Mouse (Mus musculus) embryo, embryonic 10.5 days (tissue): ENCODE results near the gene Dus2.

Experiments used
- DNase-seq: peaks from one replicate; pipeline ENCODE4 v3.0.0-alpha.2; 2015; ENCODE audit warnings: low spot score

Gene Dus2

DNA sequence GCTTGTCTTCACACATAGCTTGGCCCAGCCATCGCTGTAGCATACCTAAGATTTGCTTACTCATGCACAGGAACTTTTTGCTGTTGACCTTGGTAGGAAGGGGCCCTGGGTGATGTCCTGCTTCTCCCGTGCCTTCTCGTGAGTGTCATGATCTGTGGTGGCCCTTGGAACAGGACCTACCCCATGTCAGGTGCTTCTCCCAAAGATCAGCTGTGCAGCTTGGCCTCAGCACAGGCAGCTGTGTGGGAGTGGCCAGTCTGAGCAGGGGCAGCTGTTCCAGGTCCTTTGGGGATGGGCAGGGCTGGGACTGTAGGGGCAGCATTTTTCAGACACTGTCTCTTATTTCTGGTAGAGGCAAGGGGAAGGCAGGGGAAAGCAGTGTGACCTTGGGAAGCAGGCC lies 53.0 kb downstream of the Dus2 start:
- peak; percentile 13 for DNase-seq

GRCm38 (mm10) chr8:106046872-106047559 lies 55.9 kb downstream of the Dus2 start:
- DNase-seq, result no peak

DNA sequence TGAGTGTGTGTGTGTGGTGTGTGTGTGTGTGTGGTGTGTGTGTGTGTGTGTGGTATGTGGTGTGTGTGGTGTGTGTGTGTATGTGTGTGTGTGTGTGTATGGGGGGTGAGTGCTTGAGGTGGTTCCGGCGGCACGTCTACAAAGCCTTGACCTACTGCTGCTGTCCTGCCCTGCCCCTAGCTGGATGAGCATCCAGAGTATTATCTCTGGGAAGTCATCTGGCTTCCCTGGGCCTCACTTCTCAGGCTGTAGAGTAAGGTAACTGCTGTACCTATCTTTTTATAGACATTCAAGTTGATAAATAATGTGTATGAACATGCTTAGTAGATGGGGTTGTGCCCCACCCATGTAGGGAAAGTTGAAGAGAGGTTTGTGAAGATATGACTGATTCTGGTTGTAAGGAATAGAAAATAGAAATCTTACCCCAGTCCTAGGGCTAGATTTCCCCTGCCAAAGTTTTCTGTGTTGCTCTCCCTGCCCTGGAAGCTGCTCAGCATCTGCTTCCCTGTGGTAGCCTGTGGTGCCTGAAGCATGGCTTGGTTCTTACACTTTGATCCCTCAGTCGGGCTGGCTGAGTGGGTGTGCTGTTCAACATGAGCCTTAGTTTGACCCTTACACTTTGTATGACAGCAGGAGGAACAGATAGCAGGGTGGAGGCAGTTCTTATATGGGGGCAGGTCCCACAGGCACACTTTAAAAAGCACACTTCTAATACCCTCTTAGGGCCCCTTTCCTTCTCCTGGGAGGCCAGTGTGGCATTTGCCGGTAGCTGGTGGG lies 56.9 kb downstream of the Dus2 start:
- no peak for DNase-seq

DNA sequence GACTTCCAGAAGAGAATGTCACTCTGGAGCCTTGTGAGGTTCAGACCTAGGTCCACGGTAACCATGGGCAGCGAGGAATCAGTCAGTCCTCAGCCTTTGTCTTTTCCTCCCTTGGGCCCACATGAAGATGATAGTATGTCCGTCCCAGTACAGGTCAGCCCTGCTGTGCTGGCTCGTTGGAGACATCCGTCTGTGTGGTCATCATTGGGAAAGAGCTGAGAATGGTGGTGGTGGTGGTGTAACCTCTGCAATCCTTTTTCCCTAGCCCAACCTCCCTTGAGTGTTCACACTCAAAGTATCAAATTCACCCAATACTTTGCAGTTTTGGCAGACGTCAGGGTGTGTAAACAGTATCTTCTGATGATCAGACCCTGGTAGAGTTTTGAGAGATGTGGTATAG lies 58.7 kb downstream of the Dus2 start:
- DNase-seq, result no peak

DNA sequence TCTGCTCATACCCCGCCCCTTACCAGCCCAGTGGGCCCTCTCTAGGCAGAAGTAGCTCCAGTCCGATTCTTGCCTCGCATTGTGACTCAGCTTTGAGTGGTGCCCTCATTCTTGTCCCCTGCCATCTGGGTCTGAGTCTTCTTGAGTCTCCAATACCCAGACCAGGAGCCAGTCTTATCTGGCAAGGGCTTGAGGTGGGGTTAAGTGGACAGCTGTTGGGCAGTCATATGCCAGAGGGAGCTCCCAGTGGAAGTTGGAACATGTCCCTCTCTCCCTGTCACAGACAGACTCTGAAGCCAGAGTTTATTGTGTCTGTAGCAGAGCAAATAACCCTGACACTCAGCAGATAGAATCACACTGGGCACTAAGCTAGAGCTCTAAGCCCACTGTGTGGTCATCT lies 59.9 kb downstream of the Dus2 start:
- no peak for DNase-seq

- DNase-seq, result no peak
Measured at GRCm38 (mm10) chr8:106052510-106053089, 61.5 kb downstream of the Dus2 start.

DNA sequence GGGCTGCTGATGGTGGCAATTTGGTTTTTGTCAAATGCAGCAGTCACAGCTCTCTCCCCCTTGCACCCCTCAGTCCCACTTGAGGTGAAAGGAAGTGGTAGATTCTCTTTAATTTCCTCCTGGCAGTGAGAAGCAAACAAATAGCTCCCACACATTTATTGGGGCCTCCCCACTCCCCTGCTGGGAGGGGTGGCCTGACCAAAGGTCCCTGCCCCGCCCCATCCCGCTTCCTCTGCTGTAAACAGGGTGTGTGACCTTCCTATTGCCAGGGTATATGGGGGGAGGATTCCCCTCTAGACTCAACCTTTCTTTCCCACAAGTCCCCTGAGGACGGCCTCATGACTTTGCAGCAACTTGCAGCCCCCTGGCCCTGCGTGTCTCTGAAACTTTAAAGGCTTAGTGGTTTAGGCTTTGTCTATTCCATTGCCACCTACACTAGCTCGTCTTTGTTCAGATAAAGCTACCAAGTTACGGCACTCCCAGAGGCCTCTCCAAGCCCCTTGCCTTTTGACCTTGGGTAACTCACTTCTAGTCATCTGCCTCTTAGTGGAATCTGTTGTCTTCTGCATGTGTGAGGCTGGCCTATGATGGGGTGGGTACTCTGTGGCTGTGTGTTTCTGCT lies 63.2 kb downstream of the Dus2 start:
- DNase-seq, result no peak

DNA sequence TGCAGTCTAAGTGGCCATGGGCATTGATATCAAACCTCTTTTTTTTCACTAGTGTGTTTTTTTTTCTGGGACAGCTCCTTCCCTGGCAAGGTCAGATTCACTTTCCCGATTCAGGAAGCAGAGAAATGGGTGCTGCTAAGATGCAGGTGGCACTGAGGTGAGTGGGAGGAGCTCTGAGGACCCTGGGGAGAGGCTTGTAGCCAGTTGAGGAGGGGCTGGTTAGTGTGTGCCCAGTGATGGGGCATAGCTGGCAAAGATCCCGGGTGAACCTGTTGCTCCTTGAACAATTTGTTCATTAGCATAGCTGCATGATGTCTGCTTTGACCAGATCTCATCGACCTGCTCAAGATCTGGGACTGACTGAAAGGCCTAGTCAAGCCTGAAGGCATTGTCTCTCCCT lies 63.9 kb downstream of the Dus2 start:
- DNase-seq, result no peak

DNA sequence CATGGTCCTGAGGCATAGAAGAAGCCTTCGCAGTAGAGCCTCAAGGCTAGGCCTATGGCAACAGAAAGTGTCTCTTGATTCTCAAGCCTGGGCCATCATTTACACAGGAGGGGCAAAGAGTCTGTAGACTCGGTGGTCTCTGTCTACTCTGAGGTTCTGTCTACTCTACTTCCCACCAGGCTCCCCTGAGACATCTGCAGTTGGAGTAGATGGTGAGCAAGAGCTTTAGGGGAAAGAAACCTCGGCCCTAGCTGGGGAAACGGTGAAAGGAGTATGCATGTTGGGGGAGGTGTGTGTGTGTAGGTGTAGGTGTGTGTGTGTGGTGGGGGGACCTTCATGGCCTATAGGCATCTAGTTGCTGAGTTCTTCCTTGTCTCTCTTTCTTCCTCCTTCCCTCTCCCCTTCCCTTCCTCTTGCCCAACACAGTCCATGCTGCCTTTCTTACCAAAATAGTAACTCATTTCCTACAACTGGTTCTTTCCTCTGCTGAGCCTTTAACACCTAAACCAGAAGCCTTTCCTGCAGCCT lies 65.4 kb downstream of the Dus2 start:
- no peak for DNase-seq

GRCm38 (mm10) chr8:106058731-106059612 lies 67.8 kb downstream of the Dus2 start, which contains the start of gene Nfatc3:
Gene Nfatc3, plus strand, starts transcription at chr8:106058840.
- DNase-seq, result peak; percentile 98

DNA sequence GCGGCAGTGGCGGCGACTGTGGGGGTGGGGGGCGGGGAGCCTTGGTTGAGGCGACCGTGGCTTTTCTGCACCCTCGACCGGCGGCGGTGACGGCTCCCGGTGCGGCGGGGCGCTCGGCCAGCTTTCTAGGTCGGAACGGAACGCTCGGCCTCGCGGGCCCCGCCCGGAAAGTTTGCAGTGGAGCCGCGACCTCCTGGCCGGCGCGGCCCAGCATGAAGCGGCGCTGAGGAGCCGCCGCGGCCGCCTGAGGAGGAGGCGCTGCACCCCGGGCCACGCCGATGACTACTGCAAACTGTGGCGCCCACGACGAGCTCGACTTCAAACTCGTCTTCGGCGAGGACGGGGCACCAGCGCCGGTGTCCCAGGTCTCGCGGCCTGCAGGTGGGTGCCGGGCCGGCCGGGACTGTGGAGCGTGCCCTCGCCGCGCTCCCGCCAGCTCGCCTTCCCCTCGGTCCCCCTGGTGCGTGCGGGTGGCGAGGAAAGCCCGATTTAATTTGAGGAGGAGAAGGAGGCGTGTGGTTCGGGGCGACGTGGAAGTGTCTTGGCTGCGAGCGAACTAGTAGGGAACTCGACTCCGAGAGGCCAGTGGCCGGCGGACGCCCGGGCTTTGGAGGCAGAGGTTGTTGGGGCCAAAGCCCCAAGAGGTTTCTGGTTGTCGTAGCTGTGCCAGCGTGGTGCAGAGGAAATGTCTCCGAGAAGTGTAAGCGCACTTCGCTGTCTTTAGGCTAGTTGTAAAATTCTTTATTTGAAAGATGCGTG lies 68.7 kb downstream of the Dus2 start:
- peak; percentile 70 for DNase-seq

DNA sequence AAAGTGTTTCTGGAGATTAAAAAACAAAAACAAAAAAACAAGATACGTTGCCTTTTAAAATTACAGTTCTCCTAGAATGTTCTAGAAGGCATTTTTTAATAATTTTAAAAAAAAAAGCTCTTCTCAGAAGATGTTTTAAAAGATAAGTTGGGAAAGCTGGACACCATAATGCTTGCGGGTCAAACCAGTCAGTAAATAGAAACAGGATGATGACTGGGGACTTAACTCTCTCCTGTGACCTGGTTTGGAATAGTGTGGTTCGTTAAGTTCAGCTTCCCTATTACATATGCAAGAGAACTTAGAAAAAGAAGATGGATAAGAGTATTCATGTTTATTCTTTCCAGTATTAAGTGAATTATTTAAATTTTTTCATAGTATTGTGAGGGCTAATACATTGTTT lies 69.4 kb downstream of the Dus2 start:
- peak; percentile 22 for DNase-seq

GRCm38 (mm10) chr8:106061686-106062085 lies 70.5 kb downstream of the Dus2 start:
- no peak for DNase-seq

- no peak for DNase-seq
Measured at GRCm38 (mm10) chr8:106063046-106063445, 71.9 kb downstream of the Dus2 start.

GRCm38 (mm10) chr8:106066721-106067120 lies 75.6 kb downstream of the Dus2 start:
- DNase-seq, result no peak

- no peak for DNase-seq
Measured at GRCm38 (mm10) chr8:106069565-106069964, 78.4 kb downstream of the Dus2 start.

- no peak for DNase-seq
Measured at GRCm38 (mm10) chr8:106072113-106072512, 81.0 kb downstream of the Dus2 start.

- DNase-seq, result no peak
Measured at GRCm38 (mm10) chr8:106074236-106074635, 83.1 kb downstream of the Dus2 start.

DNA sequence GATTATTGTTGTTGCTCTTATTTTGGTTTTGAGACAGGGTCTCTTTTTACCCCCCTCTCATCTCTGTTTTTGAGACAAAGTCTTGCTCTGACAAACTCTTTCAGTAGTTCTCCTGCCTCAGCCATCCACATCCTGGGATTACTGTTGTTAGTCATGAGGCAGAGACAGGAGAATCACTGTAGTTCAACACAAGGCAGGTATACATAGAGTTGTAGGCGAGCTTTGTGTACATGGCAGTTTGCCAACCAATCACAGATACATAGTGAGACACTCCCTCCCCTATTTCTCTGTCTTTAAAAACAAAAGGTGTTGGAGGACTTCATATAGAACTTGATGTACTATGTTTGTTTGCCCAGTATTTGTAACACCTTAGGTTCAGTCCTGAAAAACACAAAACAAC lies 83.5 kb downstream of the Dus2 start:
- no peak for DNase-seq

- DNase-seq, result no peak
Measured at GRCm38 (mm10) chr8:106075161-106075862, 84.2 kb downstream of the Dus2 start.
